Mouse (Mus musculus) effector memory CD4-positive, alpha-beta T cell, adult 7 months (primary cell): ENCODE measurements around the gene Slc24a1. TPM values are rescaled to one million over a fixed set of nuclear protein-coding genes. Genes with fewer than 3 reads are reported as not detected.

Experiments
- polyA plus RNA-seq: library from polyadenylated mRNA; unstranded; fragments of 100-300 nt; shearing (Covaris generic); gene quantifications from one replicate; pipeline ENCODE4 v1.2.1, GENCODE M21; 2017

Gene Slc24a1
- polyA plus RNA-seq = 0.43 TPM

GRCm38 (mm10) chr9:64951161-64951657 is at the start of gene Slc24a1:
TSS of gene Slc24a1 (minus strand) at chr9:64951607.

GRCm38 (mm10) chr9:64960117-64960977 is 8.9 kb upstream of the Slc24a1 start, which contains the start of gene Ints14:
TSS of gene Ints14 (plus strand) at chr9:64960905.

Other genes starting within 250 kb of the Slc24a1 start
- gene Rab11a, start 213.8 kb downstream of the Slc24a1 start, polyA plus RNA-seq = 265 TPM
- 345 TPM for gene Dennd4a, start 140.3 kb downstream of the Slc24a1 start, polyA plus RNA-seq
- 31.2 TPM for gene Ints14, start 9.3 kb upstream of the Slc24a1 start, polyA plus RNA-seq
- 108 TPM for gene Hacd3, start 70.1 kb upstream of the Slc24a1 start, polyA plus RNA-seq
- 49.8 TPM for gene Dpp8, start 80.8 kb upstream of the Slc24a1 start, polyA plus RNA-seq
- 0.44 TPM for gene Igdcc4, start 149.9 kb upstream of the Slc24a1 start, polyA plus RNA-seq
- gene Igdcc3, start 189.6 kb upstream of the Slc24a1 start, polyA plus RNA-seq = not detected
- gene Parp16, start 243.7 kb upstream of the Slc24a1 start, polyA plus RNA-seq = 13.0 TPM